Mouse (Mus musculus): ENCODE measurements at regions not wholly inside any gene's neighbourhood (a gene's known extent, or its start where the extent isn't known, plus 50 kb on each side); places are given as distances from the start of the nearest gene placed in this dataset.

DNA sequence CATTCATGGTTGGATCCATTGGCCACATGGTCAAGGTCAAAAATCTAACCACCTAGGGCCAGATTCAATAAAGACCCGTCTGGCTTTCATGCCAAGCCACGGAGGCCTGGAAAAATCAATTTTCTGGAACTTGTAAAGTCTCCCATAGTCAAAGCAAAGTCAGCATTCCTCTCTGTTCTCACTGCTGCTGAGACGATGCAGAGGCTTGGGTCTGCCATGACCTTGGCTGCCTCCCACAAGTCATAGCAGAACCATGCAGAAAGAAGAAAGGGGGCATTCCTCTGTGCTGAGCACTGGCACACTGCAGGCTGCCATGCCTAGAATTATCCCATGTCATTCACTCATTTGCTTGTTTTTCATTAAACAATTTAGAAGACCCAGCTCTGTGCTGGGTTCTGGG is 288.5 kb downstream of the Pax1 start:
- no peaks in the 10 kb centered on the region for H3K36me3 ChIP-seq (ENCODE audit: control insufficient read depth, insufficient read depth, low read length)
- no peak overlapping the region for H3K4me3 ChIP-seq (ENCODE audit: control insufficient read depth, insufficient read depth, low read length)
- H3K27ac ChIP-seq (ENCODE audit: control insufficient read depth, insufficient read depth, low read length), result no peak overlapping the region
- DNase-seq, result no peak
- no peaks in the 10 kb centered on the region for H3K27me3 ChIP-seq (ENCODE audit: control insufficient read depth, insufficient read depth, low read length)
- no peaks in the 10 kb centered on the region for H3K4me1 ChIP-seq (replicated peaks; ENCODE audit: control insufficient read depth, insufficient read depth, low read length)
- TF ChIP-seq POLR2A (IDR thresholded peaks at IDR 0.05; ENCODE audit: control insufficient read depth, extremely low read depth, insufficient read depth, low read length, poor library complexity), result no peak
- TF ChIP-seq CTCF (IDR thresholded peaks at IDR 0.05; ENCODE audit: borderline replicate concordance, control insufficient read depth, extremely low read depth, insufficient read depth, low read length, poor library complexity), result no peak
- WGBS, result 83% methylated on average over 3 of the region's 3 CpGs

DNA sequence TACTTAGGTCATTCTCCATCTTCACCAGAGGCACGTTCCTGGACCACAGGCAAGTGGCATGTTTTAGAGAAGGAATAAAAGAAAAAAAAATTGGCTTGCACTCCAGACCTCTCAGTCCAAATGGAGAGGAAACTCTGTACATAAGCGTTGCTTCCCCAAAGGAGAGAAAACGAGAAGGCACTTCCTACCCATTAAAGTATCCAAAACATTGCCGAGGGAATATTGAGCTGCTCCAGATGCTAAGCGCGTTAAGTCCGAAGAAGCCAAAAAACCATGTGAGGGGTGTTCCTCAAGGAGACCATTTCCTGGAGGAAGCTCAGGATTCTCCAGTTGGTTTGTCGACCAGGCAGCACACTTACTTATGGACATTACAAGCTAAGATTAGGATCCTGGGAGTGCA is 286.2 kb downstream of the Pax1 start:
- no peaks in the 10 kb centered on the region for H3K27me3 ChIP-seq (ENCODE audit: control insufficient read depth, insufficient read depth, low read length)
- TF ChIP-seq POLR2A (IDR thresholded peaks at IDR 0.05; ENCODE audit: control insufficient read depth, extremely low read depth, insufficient read depth, low read length, poor library complexity) (no peak), CTCF (IDR thresholded peaks at IDR 0.05; ENCODE audit: borderline replicate concordance, control insufficient read depth, extremely low read depth, insufficient read depth, low read length, poor library complexity) (no peak)
- no peak for DNase-seq
- no peaks in the 10 kb centered on the region for H3K4me1 ChIP-seq (replicated peaks; ENCODE audit: control insufficient read depth, insufficient read depth, low read length)
- H3K27ac ChIP-seq (ENCODE audit: control insufficient read depth, insufficient read depth, low read length), result no peak overlapping the region
- WGBS, result 84% methylated on average over 8 of the region's 8 CpGs
- no peaks in the 10 kb centered on the region for H3K36me3 ChIP-seq (ENCODE audit: control insufficient read depth, insufficient read depth, low read length)
- H3K4me3 ChIP-seq (ENCODE audit: control insufficient read depth, insufficient read depth, low read length), result no peak overlapping the region

DNA sequence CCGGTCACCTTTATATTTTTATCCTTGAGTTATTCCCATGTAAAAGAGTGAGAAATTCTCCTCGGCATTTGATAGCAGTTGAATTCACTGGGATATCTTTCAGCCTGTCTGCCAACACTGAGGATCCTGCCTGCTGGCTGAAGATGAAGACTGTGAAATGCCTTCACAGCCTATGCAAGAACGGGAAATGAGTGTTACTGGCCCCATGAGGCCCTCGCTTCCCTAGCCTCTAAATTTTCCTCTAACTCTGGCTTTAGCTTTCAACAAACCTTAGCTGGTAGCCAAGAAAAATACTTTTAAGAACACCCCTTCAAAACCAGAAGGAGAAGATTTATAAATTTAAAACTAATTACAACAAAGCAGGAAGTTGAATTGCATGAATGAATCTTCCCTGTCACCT is 285.8 kb downstream of the Pax1 start:
- TF ChIP-seq POLR2A (IDR thresholded peaks at IDR 0.05; ENCODE audit: control insufficient read depth, extremely low read depth, insufficient read depth, low read length, poor library complexity) (no peak), CTCF (IDR thresholded peaks at IDR 0.05; ENCODE audit: borderline replicate concordance, control insufficient read depth, extremely low read depth, insufficient read depth, low read length, poor library complexity) (no peak)
- Histone ChIP-seq H3K27me3 (ENCODE audit: control insufficient read depth, insufficient read depth, low read length) (no peaks in the 10 kb centered on the region), H3K4me3 (ENCODE audit: control insufficient read depth, insufficient read depth, low read length) (no peak overlapping the region), H3K27ac (ENCODE audit: control insufficient read depth, insufficient read depth, low read length) (no peak overlapping the region), H3K36me3 (ENCODE audit: control insufficient read depth, insufficient read depth, low read length) (no peaks in the 10 kb centered on the region), H3K4me1 (replicated peaks; ENCODE audit: control insufficient read depth, insufficient read depth, low read length) (no peaks in the 10 kb centered on the region)
- no peak for DNase-seq
- WGBS, result 87% methylated on average over 4 of the region's 4 CpGs

DNA sequence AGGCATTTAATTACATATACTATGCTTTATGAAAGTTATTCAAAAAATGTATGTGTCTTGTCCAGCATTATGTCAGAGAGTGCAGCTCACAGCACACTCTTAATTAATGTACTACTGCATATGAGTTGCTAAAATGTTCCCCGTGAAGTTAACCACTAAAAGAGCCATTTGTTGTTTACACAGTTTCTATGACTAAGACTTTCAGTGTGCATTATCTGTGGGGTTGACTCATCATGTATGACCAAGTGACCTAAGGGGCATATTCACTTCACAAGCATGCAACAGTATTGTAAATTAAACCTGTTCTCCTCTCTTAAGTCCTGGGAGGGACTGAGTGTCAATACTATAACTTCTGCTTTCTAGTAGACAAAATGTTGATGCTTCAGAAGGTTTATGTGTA is 276.2 kb downstream of the Pax1 start:
- TF ChIP-seq POLR2A (IDR thresholded peaks at IDR 0.05; ENCODE audit: control insufficient read depth, extremely low read depth, insufficient read depth, low read length, poor library complexity) (no peak), CTCF (IDR thresholded peaks at IDR 0.05; ENCODE audit: borderline replicate concordance, control insufficient read depth, extremely low read depth, insufficient read depth, low read length, poor library complexity) (no peak)
- DNase-seq, result no peak
- Histone ChIP-seq H3K27me3 (ENCODE audit: control insufficient read depth, insufficient read depth, low read length) (no peaks in the 10 kb centered on the region), H3K36me3 (ENCODE audit: control insufficient read depth, insufficient read depth, low read length) (no peaks in the 10 kb centered on the region), H3K27ac (ENCODE audit: control insufficient read depth, insufficient read depth, low read length) (no peak overlapping the region), H3K4me1 (replicated peaks; ENCODE audit: control insufficient read depth, insufficient read depth, low read length) (no peaks in the 10 kb centered on the region), H3K4me3 (ENCODE audit: control insufficient read depth, insufficient read depth, low read length) (no peak overlapping the region)
- 82% methylated on average over 1 of the region's 1 CpGs for WGBS

DNA sequence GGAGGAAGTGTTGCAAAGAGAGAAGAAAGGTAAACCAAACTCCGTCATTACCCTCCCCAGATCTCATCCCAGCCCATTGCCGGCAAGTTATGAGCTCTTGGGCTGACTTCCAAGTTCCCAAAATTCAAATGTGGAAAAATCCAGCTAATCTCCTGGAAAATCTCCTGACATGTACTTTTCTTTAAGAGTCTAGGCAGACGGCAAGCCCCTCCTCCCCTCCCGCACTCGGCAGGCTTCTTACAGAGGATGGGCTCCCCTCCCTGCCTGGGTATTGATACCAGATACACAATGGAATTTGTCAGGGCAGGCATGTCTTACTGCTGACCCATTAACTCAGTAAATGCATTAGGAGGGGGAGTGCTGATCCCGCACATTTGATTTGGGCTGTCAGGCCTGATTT is 271.0 kb downstream of the Pax1 start:
- DNase-seq, result no peak
- Histone ChIP-seq H3K27me3 (ENCODE audit: control insufficient read depth, insufficient read depth, low read length) (no peaks in the 10 kb centered on the region), H3K4me1 (replicated peaks; ENCODE audit: control insufficient read depth, insufficient read depth, low read length) (no peaks in the 10 kb centered on the region), H3K36me3 (ENCODE audit: control insufficient read depth, insufficient read depth, low read length) (no peaks in the 10 kb centered on the region), H3K4me3 (ENCODE audit: control insufficient read depth, insufficient read depth, low read length) (no peak overlapping the region), H3K27ac (ENCODE audit: control insufficient read depth, insufficient read depth, low read length) (no peak overlapping the region)
- WGBS, result 84% methylated on average over 6 of the region's 6 CpGs
- TF ChIP-seq CTCF (IDR thresholded peaks at IDR 0.05; ENCODE audit: borderline replicate concordance, control insufficient read depth, extremely low read depth, insufficient read depth, low read length, poor library complexity) (no peak), POLR2A (IDR thresholded peaks at IDR 0.05; ENCODE audit: control insufficient read depth, extremely low read depth, insufficient read depth, low read length, poor library complexity) (no peak)

DNA sequence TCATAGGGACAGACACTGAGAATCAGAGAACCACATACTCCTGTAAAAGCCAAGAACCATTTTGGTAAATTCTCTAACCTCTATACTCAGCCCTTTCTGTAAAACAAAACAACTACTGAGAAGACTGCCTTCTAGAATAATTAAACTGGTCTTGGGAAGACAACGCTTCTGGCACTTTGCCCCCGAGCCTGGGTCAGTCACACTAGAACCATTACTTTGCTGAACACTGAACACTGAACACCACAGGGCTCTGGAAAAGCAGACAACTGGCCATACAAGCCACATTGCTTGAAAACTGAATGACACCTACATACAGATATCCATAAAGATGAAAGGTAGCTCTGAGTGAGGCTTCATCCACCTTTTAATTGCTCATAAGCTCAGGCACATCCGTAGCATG is 268.0 kb downstream of the Pax1 start:
- Histone ChIP-seq H3K27me3 (ENCODE audit: control insufficient read depth, insufficient read depth, low read length) (no peaks in the 10 kb centered on the region), H3K4me1 (replicated peaks; ENCODE audit: control insufficient read depth, insufficient read depth, low read length) (no peaks in the 10 kb centered on the region), H3K27ac (ENCODE audit: control insufficient read depth, insufficient read depth, low read length) (no peak overlapping the region), H3K36me3 (ENCODE audit: control insufficient read depth, insufficient read depth, low read length) (no peaks in the 10 kb centered on the region), H3K4me3 (ENCODE audit: control insufficient read depth, insufficient read depth, low read length) (no peak overlapping the region)
- 91% methylated on average over 3 of the region's 3 CpGs for WGBS
- TF ChIP-seq CTCF (IDR thresholded peaks at IDR 0.05; ENCODE audit: borderline replicate concordance, control insufficient read depth, extremely low read depth, insufficient read depth, low read length, poor library complexity) (no peak), POLR2A (IDR thresholded peaks at IDR 0.05; ENCODE audit: control insufficient read depth, extremely low read depth, insufficient read depth, low read length, poor library complexity) (no peak)
- no peak for DNase-seq

DNA sequence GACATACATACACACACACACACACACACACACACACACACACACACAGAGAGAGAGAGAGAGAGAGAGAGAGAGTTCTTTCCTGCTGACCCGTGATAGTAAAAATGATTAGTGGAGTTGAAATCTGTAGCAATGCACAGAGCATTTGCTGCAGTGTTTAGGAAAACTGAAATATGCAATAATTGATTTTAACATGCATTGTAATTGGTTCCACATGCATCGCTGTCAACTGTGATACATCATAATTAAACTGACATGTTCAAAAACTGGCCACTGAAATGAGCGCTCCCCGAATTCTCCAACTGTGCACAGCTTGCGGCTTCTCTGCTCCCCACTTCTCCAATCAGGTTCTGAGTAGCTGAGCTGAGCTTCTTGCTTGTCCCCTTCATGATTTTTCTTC is 265.4 kb downstream of the Pax1 start:
- no peak for DNase-seq
- Histone ChIP-seq H3K4me1 (replicated peaks; ENCODE audit: control insufficient read depth, insufficient read depth, low read length) (no peaks in the 10 kb centered on the region), H3K27me3 (ENCODE audit: control insufficient read depth, insufficient read depth, low read length) (no peaks in the 10 kb centered on the region), H3K27ac (ENCODE audit: control insufficient read depth, insufficient read depth, low read length) (no peak overlapping the region), H3K4me3 (ENCODE audit: control insufficient read depth, insufficient read depth, low read length) (no peak overlapping the region), H3K36me3 (ENCODE audit: control insufficient read depth, insufficient read depth, low read length) (no peaks in the 10 kb centered on the region)
- TF ChIP-seq CTCF (IDR thresholded peaks at IDR 0.05; ENCODE audit: borderline replicate concordance, control insufficient read depth, extremely low read depth, insufficient read depth, low read length, poor library complexity) (no peak), POLR2A (IDR thresholded peaks at IDR 0.05; ENCODE audit: control insufficient read depth, extremely low read depth, insufficient read depth, low read length, poor library complexity) (no peak)
- 86% methylated on average over 5 of the region's 5 CpGs for WGBS
